Mouse (Mus musculus) MEL (cell line): ENCODE results near the gene Arhgap23.

Source experiments
- MYB ChIP-seq: IDR thresholded peaks from 2 replicates; pipeline ENCODE4 v1.6.1; 2011; ENCODE audit warnings: mild to moderate bottlenecking, low read depth, low read length, improper control_type of control experiment
- USF2 ChIP-seq, 2 experiments: IDR thresholded peaks; 2 replicates each; pipeline ENCODE4 v1.6.1; 2011 to 2012; ENCODE audit warnings: improper control_type of control experiment in 2 of 2, low read length in 2 of 2, borderline replicate concordance in 1 of 2, inconsistent platforms in 1 of 2, low read depth in 1 of 2, mild to moderate bottlenecking in 1 of 2; ENCODE audit not compliant: insufficient read depth in 1 of 2

- TF ChIP-seq USF2 (IDR thresholded peaks at IDR 0.05; ENCODE audit: borderline replicate concordance in 1 of 2, insufficient read depth in 1 of 2, low read depth in 1 of 2, low read length in 2 of 2) (no peak), MYB (no peak)
Observed at GRCm38 (mm10) chr11:97465957-97466356, 50.6 kb downstream of the Arhgap23 start.
